Mouse (Mus musculus) neutrophil, adult 5-6 weeks (primary cell): ENCODE results near the gene Pate4. TPM values are rescaled to one million over a fixed set of nuclear protein-coding genes. Genes with fewer than 3 reads are reported as not detected.
"Not testable (repeated sequence)": the region's sequence is repeated elsewhere in the genome, so short reads cannot be mapped to it uniquely, and the experiment has no call there.

Experiments used
- ATAC-seq: fragments of 151-379, 151-347 bp; 2 replicates; pipeline ENCODE4 v1.8.0; 2017; ENCODE audit warnings: mild to moderate bottlenecking, moderate TSS enrichment; ENCODE audit not compliant: insufficient number of reproducible peaks, poor library complexity, low FRiP score, severe bottlenecking; ENCODE audit errors: extremely low read depth
- total RNA-seq: library from RNA; stranded (forward); fragments of 200-1000 nt; gene quantifications from 2 replicates; pipeline ENCODE4 v1.2.3, GENCODE M21; 2017

Gene Pate4
- total RNA-seq: not detected in 2 replicates

- no peak for ATAC-seq
Measured at GRCm38 (mm10) chr9:35611841-35612240, at the start of gene Pate4. Gene Pate4, minus strand, starts transcription at chr9:35611941.

- ATAC-seq: no peak
Measured at GRCm38 (mm10) chr9:35648102-35648501, 36.4 kb upstream of the Pate4 start, which contains the start of gene Pate3. Gene Pate3, minus strand, starts transcription at chr9:35648202.

- no peak for ATAC-seq
Measured at GRCm38 (mm10) chr9:35632981-35633380, 21.2 kb upstream of the Pate4 start.

GRCm38 (mm10) chr9:35616784-35617183 is 5.0 kb upstream of the Pate4 start:
- ATAC-seq: not testable (repeated sequence)

- ATAC-seq: no peak
Measured at GRCm38 (mm10) chr9:35614005-35614404, 2.3 kb upstream of the Pate4 start.

DNA sequence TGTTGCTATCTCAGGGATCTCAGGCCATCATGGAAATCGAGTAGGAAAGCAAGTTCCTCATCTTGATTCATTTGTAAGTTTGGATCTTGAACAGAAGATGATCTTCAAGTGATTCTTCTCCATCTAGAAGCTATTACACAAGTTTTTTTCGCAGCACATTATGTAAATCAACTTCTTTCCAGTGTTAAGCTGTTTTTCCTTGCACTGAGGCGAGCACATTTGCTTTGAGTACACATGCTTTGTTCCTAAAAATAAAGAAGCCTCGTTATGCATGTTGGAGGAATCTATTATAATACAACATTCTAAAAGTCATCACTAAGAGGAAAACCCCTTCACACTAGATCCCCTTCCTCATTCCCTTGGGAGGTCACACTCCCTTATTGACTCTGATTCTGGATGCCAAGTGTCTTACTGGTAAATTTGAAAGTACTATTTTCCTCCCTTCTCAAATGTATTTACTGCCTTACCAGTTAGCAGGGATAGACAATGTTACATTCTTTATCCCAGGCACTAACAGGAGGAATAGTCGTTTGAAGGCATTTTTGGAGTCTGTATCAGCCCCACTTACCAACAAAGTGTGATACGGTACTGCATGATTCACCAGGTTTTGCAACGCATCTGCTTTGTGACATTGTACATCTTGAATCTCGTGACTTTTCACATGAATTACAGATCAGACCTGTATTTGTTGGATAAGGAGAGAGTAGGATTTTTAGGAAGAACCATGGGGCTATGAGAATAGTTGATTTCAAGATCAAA is 3.9 kb downstream of the Pate4 start:
- ATAC-seq: no peak

DNA sequence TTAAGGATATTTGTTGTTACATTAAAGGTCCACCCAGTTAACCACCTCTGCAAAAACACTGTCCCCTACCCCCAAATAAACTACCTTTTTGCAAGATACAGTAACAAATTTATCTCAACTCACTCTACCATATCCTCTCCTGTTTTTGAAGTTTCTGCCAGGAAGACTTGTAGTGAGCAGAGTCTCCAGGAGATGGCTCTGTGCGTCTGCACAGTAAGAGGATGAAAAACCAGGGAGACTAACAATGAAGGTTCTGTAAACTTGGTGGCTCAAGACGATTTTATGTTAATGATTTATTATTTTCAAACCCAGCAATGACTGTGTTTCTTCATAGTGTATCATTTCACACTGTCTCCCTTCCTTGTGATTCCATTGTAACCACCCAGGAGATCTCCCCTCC is 18.8 kb downstream of the Pate4 start:
- no peak for ATAC-seq

DNA sequence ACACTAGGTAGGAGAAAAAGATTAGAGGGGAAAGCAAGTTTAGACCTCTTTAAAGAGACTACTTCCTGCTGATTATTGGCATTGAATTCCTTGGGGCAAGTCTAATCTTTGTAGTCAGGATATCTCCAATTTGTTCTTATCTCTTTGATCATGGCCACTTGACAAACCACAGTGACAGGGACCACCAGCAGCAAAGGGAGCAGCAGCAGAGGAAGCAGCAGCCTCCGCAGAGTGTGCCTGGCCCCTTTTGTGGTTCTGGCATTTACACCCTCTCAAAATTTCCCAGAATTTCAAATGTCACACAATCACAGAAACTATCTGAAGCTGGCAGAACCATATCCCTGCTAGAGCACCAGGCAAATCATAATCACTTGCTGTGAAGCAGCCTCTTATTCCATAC is 24.1 kb downstream of the Pate4 start:
- ATAC-seq: no peak

DNA sequence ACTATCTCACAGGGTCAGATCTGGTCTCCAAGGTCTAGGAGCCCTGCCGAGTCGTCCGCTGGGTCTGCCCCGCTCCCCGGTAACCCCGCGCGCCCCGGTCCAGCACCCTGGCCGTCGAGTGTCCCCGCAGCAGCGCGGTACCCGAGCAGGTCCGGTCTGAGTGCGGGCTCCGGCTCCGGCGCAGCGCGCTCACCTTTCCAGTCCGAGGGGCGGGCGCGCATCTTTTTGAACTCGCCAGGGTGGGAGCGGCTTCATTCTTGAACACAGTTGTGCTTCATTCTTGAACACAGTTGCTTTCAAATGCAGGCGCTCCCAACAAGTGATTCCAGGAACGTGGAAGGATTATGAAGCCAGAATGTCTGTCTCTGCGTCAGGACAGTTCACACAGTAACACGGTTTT is 37.3 kb downstream of the Pate4 start:
- no peak for ATAC-seq

- ATAC-seq: no peak
Measured at GRCm38 (mm10) chr9:35570663-35571062, 41.1 kb downstream of the Pate4 start.

GRCm38 (mm10) chr9:35569571-35570534 is 41.9 kb downstream of the Pate4 start, which contains the start of the genes Pate2 and Hyls1:
Gene Pate2, plus strand, starts transcription at chr9:35570284.
Gene Hyls1, minus strand, starts transcription at chr9:35570398.
- ATAC-seq: peak; percentile 98

GRCm38 (mm10) chr9:35567995-35568394 is 43.7 kb downstream of the Pate4 start:
- no peak for ATAC-seq

DNA sequence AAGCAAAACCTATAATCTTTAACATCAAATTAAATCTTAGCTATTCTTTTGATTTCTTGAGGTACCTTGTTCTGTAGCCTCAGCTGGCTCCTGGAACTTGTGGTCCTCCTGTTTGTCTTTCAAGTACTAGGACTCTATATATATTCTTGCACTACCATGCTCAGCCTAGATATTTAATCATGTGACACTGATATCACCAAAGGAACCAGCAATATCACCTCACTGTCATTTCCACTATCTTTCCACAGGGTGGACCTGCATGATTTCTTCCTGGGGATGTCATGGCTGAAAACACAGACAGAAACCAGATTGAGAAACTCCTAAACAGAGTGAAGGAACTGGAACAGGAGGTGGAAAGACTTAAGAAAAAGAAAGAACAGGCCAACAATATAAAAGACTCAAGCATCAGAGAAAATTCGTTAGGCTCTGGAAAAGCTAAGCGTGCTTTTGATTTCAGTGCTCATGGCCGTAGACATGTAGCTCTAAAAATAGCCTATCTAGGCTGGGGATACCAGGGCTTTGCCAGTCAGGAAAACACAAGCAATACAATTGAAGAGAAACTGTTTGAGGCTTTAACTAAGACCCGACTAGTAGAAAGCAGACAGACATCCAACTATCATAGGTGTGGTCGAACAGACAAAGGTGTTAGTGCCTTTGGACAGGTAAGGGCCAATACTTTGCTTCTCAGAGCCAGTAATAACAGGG is 47.1 kb downstream of the Pate4 start:
- ATAC-seq: no peak

DNA sequence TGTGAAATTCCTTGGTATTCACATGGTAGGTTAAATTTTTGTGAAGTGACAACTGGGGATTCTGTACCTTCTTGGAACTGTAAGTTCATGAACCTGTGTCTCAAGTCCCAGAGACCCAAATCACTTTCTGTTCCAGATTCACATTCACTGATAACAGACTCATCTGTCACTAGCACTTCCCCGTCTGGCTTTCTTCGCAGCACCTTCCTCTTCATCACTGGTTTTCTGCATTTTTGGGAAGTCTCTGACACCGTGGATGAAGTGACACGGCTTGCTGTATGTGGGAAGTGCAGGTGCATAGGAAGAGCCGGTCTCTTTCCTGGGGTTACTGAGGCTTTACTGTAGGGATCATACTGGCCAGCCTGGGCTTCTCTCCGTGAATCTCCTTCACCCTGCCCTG is 50.2 kb downstream of the Pate4 start:
- ATAC-seq: no peak

- ATAC-seq: no peak
Measured at GRCm38 (mm10) chr9:35561076-35561475, 50.7 kb downstream of the Pate4 start.

- ATAC-seq: peak; percentile 96
Measured at GRCm38 (mm10) chr9:35559009-35559890, 52.5 kb downstream of the Pate4 start.

GRCm38 (mm10) chr9:35558257-35559008 is 53.3 kb downstream of the Pate4 start, which contains the start of the genes Ddx25 and Pus3:
Gene Ddx25, minus strand, starts transcription at chr9:35558528.
Gene Pus3, plus strand, starts transcription at chr9:35558595.
- ATAC-seq: no peak
